Mouse (Mus musculus) layer of hippocampus, adult 2 months (tissue): ENCODE results near the gene Mtor. TPM values are rescaled to one million over a fixed set of nuclear protein-coding genes. Genes with fewer than 3 reads are reported as not detected.

Experiments
- DNase-seq, 2 experiments: peaks; one replicate each; pipeline ENCODE4 v3.0.0; 2022; ENCODE audit warnings: low spot score in 2 of 2
- H3K27ac ChIP-seq: fragments of 200-600 bp; 2 replicates; pipeline ENCODE4 v1.8.1; 2022
- H3K4me3 ChIP-seq: fragments of 200-600 bp; 2 replicates; pipeline ENCODE4 v1.8.1; 2022; ENCODE audit warnings: mild to moderate bottlenecking
- CTCF ChIP-seq: fragments of 200-600 bp; conservative IDR thresholded peaks from 2 replicates; pipeline ENCODE4 v1.8.1; 2022; ENCODE audit warnings: antibody characterized with exemption, mild to moderate bottlenecking, moderate library complexity
- total RNA-seq, 2 experiments: library from RNA; stranded (reverse); gene quantifications; 2 replicates each; pipeline ENCODE4 v1.2.3; 2021

Gene Mtor
- total RNA-seq, 2 experiments from 2014 or later, result 95.2 to 100 TPM

GRCm38 (mm10) chr4:148601871-148602270, 153.5 kb downstream of the Mtor start:
- no peak for DNase-seq
- TF ChIP-seq CTCF, result no peak
- H3K27ac ChIP-seq, result 0 out of 2 replicates have a peak overlapping the region, but pooled peaks have one; percentile 15
- H3K4me3 ChIP-seq, result no peak overlapping the region

GRCm38 (mm10) chr4:148602357-148603120, 154.1 kb downstream of the Mtor start, which contains the start of gene Masp2:
TSS of gene Masp2 (plus strand) at chr4:148602554.
- peak within 1 kb of the TSS; percentile 88 for H3K27ac ChIP-seq
- TF ChIP-seq CTCF, result no peak
- no peak within 1 kb of the TSS for H3K4me3 ChIP-seq
- no peak for DNase-seq

- Histone ChIP-seq H3K4me3 (no peak overlapping the region), H3K27ac (peak overlapping the region; percentile 88)
- no peak for DNase-seq
- TF ChIP-seq CTCF, result no peak
Measured at GRCm38 (mm10) chr4:148603376-148604139, 155.1 kb downstream of the Mtor start.

- no peak for TF ChIP-seq CTCF
- DNase-seq, result peak; percentile 68 to 86
- no peak overlapping the region for H3K4me3 ChIP-seq
- peak overlapping the region; percentile 88 for H3K27ac ChIP-seq
Measured at GRCm38 (mm10) chr4:148604141-148604540, 155.7 kb downstream of the Mtor start.

DNA sequence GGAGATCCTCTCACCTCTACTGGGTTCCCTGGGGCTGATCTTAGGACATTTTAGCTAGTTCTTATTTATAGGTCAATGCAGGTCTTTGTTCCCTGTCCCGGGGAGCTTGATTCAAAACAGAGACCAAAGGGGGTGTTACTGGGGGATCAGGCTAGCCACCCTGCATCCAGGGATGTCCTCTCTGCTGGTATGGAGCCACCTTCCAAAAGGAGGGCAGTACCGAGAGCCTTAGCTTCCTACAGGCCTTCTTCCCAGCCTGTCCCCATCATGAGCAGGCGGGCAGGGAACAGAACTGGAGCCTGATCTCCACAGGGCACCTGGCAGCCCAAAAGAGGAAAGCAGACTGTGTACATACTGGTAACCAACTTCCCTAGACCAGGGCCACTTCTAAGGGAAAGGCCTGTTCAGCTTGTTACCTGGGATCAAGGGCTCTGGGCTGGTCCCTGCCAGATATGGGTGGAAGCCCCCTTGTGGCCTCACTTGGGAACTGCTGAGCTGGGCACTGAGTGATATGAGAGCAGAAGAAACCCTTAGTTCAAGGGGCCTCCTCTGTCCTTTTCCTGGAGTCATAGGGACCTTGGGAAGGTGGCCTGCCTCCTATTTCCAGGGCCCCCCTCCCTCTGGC, 156.2 kb downstream of the Mtor start:
- peak; percentile 87 for TF ChIP-seq CTCF
- DNase-seq, result peak in 1 of 2 experiments; percentile 68
- H3K4me3 ChIP-seq, result no peak overlapping the region
- peak overlapping the region; percentile 88 for H3K27ac ChIP-seq

Other genes starting within 250 kb of the Mtor start
- 10 to 100 TPM; 38.9 to 40.7 TPM for gene Disp3, start 160.6 kb upstream of the Mtor start, total RNA-seq
- 1 to 10 TPM; 8.1 to 8.7 TPM for gene Ubiad1, start 3.8 kb upstream of the Mtor start, total RNA-seq
- under 1 TPM; 0.22 to 0.38 TPM for gene Angptl7, start 51.8 kb downstream of the Mtor start, total RNA-seq
- gene Exosc10, start 109.8 kb downstream of the Mtor start, total RNA-seq, result 10 to 100 TPM; 49.0 to 56.8 TPM
- 10 to 100 TPM; 68.1 to 70.2 TPM for gene Srm, start 142.9 kb downstream of the Mtor start, total RNA-seq
- gene Masp2, start 153.9 kb downstream of the Mtor start, total RNA-seq, result 1 to 10 TPM; 3.8 to 5.4 TPM
- 100 to 1,000 TPM; 233 to 237 TPM for gene Tardbp, start 178.4 kb downstream of the Mtor start, total RNA-seq
- not detected for gene Gm572, start 194.7 kb downstream of the Mtor start, total RNA-seq